Mouse (Mus musculus) limb, embryonic 15.5 days (tissue): ENCODE data around the gene Parvg. TPM values are rescaled to one million over a fixed set of nuclear protein-coding genes. Genes with fewer than 3 reads are reported as not detected.
"Not testable (repeated sequence)": the region's sequence is repeated elsewhere in the genome, so short reads cannot be mapped to it uniquely, and the experiment has no call there.

Source experiments
- ATAC-seq: fragments of 200-750 bp; cut with Nextera tagmentation; 2 replicates; pipeline ENCODE4 v1.8.0; 2017; ENCODE audit warnings: low read depth, moderate TSS enrichment; ENCODE audit not compliant: insufficient number of reproducible peaks, low FRiP score, low TSS enrichment
- H3K27ac ChIP-seq: fragments of 300-500 bp; sonication (generic); 2 replicates; pipeline ENCODE4 v1.5.1; 2015; ENCODE audit warnings: moderate library complexity, mild to moderate bottlenecking, inconsistent platforms
- H3K27me3 ChIP-seq: fragments of 300-500 bp; sonication (generic); 2 replicates; pipeline ENCODE4 v1.6.1; 2015; ENCODE audit warnings: inconsistent platforms
- H3K36me3 ChIP-seq: fragments of 300-500 bp; sonication (generic); 2 replicates; pipeline ENCODE4 v1.6.1; 2015; ENCODE audit warnings: inconsistent platforms
- H3K4me1 ChIP-seq: fragments of 300-500 bp; sonication (generic); 2 replicates; pipeline ENCODE4 v1.6.1; 2015; ENCODE audit warnings: inconsistent platforms
- H3K4me2 ChIP-seq: fragments of 300-500 bp; sonication (generic); 2 replicates; pipeline ENCODE4 v1.6.1; 2015; ENCODE audit warnings: mild to moderate bottlenecking, inconsistent platforms
- H3K4me3 ChIP-seq: fragments of 300-500 bp; sonication (generic); 2 replicates; pipeline ENCODE4 v1.5.1; 2015; ENCODE audit warnings: mild to moderate bottlenecking, inconsistent platforms
- H3K9ac ChIP-seq: fragments of 300-500 bp; sonication (generic); 2 replicates; pipeline ENCODE4 v1.6.1; 2015; ENCODE audit warnings: inconsistent platforms
- H3K9me3 ChIP-seq: fragments of 300-500 bp; sonication (generic); 2 replicates; pipeline ENCODE4 v1.6.1; 2016; ENCODE audit warnings: inconsistent platforms
- WGBS: fragments of 180-500 bp; shearing (Covaris S2); methylation state at CpG from one replicate; pipeline ENCODE4 v1.1.7; 2015; 5-methylcytosine and 5-hydroxymethylcytosine counted together
- polyA plus RNA-seq: library from polyadenylated mRNA; unstranded; fragments of >200 nt; fragmentation: Nextera tagmentation; extraction: Ambion mirVana; gene quantifications from 2 replicates; pipeline ENCODE4 v1.2.1, GENCODE M21; 2015

The Parvg gene
- 3.7 and 4.3 TPM in 2 replicates for polyA plus RNA-seq

GRCm38 (mm10) chr15:84323966-84324869 lies at the start of gene Parvg:
Gene Parvg (plus strand): TSS chr15:84324026.
- no peak within 1 kb of the TSS for H3K4me2 ChIP-seq
- no peaks in the 10 kb centered on the region for H3K27me3 ChIP-seq
- no peak within 1 kb of the TSS for H3K4me3 ChIP-seq
- no peaks in the 10 kb centered on the region for H3K36me3 ChIP-seq
- H3K9ac ChIP-seq = no peak within 1 kb of the TSS
- no peak within 1 kb of the TSS for H3K27ac ChIP-seq
- H3K4me1 ChIP-seq = peaks cover 16% of the 10 kb centered on the region; the same call in 1 of the 2 replicates
- 69% methylated on average over 10 of the region's 10 CpGs for WGBS
- no peaks in the 10 kb centered on the region for H3K9me3 ChIP-seq
- ATAC-seq = no peak

GRCm38 (mm10) chr15:84276066-84276465 lies 47.8 kb upstream of the Parvg start:
- Histone ChIP-seq H3K27ac (no peak overlapping the region), H3K9me3 (no peaks in the 10 kb centered on the region), H3K27me3 (no peaks in the 10 kb centered on the region), H3K36me3 (no peaks in the 10 kb centered on the region), H3K4me3 (no peak overlapping the region), H3K4me2 (no peak overlapping the region), H3K9ac (no peak overlapping the region), H3K4me1 (no peaks in the 10 kb centered on the region)
- 60% methylated on average over 4 of the region's 4 CpGs for WGBS
- ATAC-seq = no peak

GRCm38 (mm10) chr15:84278091-84278490 lies 45.7 kb upstream of the Parvg start:
- Histone ChIP-seq H3K4me3 (no peak overlapping the region), H3K4me1 (no peaks in the 10 kb centered on the region), H3K9ac (no peak overlapping the region), H3K27me3 (no peaks in the 10 kb centered on the region), H3K36me3 (no peaks in the 10 kb centered on the region), H3K27ac (no peak overlapping the region), H3K9me3 (no peaks in the 10 kb centered on the region), H3K4me2 (no peak overlapping the region)
- no peak for ATAC-seq
- WGBS = 81% methylated on average over 7 of the region's 7 CpGs

- Histone ChIP-seq H3K4me2 (no peak overlapping the region), H3K27me3 (no peaks in the 10 kb centered on the region), H3K36me3 (no peaks in the 10 kb centered on the region), H3K4me3 (no peak overlapping the region), H3K4me1 (no peaks in the 10 kb centered on the region), H3K9ac (no peak overlapping the region), H3K9me3 (no peaks in the 10 kb centered on the region), H3K27ac (no peak overlapping the region)
- ATAC-seq = no peak
- 55% methylated on average over 7 of the region's 7 CpGs for WGBS
Observed at GRCm38 (mm10) chr15:84278656-84279055, 45.2 kb upstream of the Parvg start.

GRCm38 (mm10) chr15:84280309-84280708 lies 43.5 kb upstream of the Parvg start:
- no peak for ATAC-seq
- 73% methylated on average over 8 of the region's 8 CpGs for whole genome bisulfite sequencing
- Histone ChIP-seq H3K4me2 (no peak overlapping the region), H3K4me1 (no peaks in the 10 kb centered on the region), H3K4me3 (no peak overlapping the region), H3K9ac (no peak overlapping the region), H3K27me3 (no peaks in the 10 kb centered on the region), H3K27ac (no peak overlapping the region), H3K36me3 (no peaks in the 10 kb centered on the region), H3K9me3 (no peaks in the 10 kb centered on the region)

GRCm38 (mm10) chr15:84280712-84281347 lies 43.0 kb upstream of the Parvg start:
- Histone ChIP-seq H3K36me3 (no peaks in the 10 kb centered on the region), H3K27ac (no peak overlapping the region), H3K4me3 (no peak overlapping the region), H3K27me3 (no peaks in the 10 kb centered on the region), H3K9ac (no peak overlapping the region), H3K9me3 (no peaks in the 10 kb centered on the region), H3K4me2 (no peak overlapping the region), H3K4me1 (peaks cover 2% of the 10 kb centered on the region; the same call in 1 of the 2 replicates)
- no peak for ATAC-seq
- 86% methylated on average over 11 of the region's 11 CpGs for WGBS

- ATAC-seq = no peak
- no peaks in the 10 kb centered on the region for H3K9me3 ChIP-seq
- no peak overlapping the region for H3K9ac ChIP-seq
- H3K4me3 ChIP-seq = no peak overlapping the region
- H3K4me1 ChIP-seq = peaks cover 2% of the 10 kb centered on the region; the same call in 1 of the 2 replicates
- H3K27me3 ChIP-seq = no peaks in the 10 kb centered on the region
- WGBS = 73% methylated on average over 20 of the region's 20 CpGs
- H3K36me3 ChIP-seq = no peaks in the 10 kb centered on the region
- H3K27ac ChIP-seq = no peak overlapping the region
- no peak overlapping the region for H3K4me2 ChIP-seq
Observed at GRCm38 (mm10) chr15:84282206-84283085, 41.4 kb upstream of the Parvg start.

GRCm38 (mm10) chr15:84284059-84284458 lies 39.8 kb upstream of the Parvg start:
- WGBS = 63% methylated on average over 5 of the region's 5 CpGs
- Histone ChIP-seq H3K36me3 (no peaks in the 10 kb centered on the region), H3K4me1 (peaks cover 2% of the 10 kb centered on the region; the same call in 1 of the 2 replicates)

GRCm38 (mm10) chr15:84285453-84285852 lies 38.4 kb upstream of the Parvg start:
- H3K36me3 ChIP-seq = no peaks in the 10 kb centered on the region
- WGBS = 58% methylated on average over 7 of the region's 7 CpGs
- peaks cover 2% of the 10 kb centered on the region; the same call in 1 of the 2 replicates for H3K4me1 ChIP-seq
- no peaks in the 10 kb centered on the region for H3K9me3 ChIP-seq
- no peak overlapping the region for H3K9ac ChIP-seq
- no peak overlapping the region for H3K27ac ChIP-seq
- no peaks in the 10 kb centered on the region for H3K27me3 ChIP-seq
- H3K4me3 ChIP-seq = no peak overlapping the region
- no peak for ATAC-seq
- no peak overlapping the region for H3K4me2 ChIP-seq

More at GRCm38 (mm10) chr15:84284059-84284458, 39.8 kb upstream of the Parvg start:
- Histone ChIP-seq H3K27ac (no peak overlapping the region), H3K9me3 (no peaks in the 10 kb centered on the region), H3K9ac (no peak overlapping the region), H3K27me3 (no peaks in the 10 kb centered on the region), H3K4me2 (no peak overlapping the region), H3K4me3 (no peak overlapping the region)
- no peak for ATAC-seq

GRCm38 (mm10) chr15:84288953-84289352 lies 34.9 kb upstream of the Parvg start:
- H3K4me2 ChIP-seq, H3K36me3 ChIP-seq, H3K4me3 ChIP-seq, H3K4me1 ChIP-seq, ATAC-seq, H3K27me3 ChIP-seq, H3K27ac ChIP-seq, H3K9ac ChIP-seq, H3K9me3 ChIP-seq: not testable (repeated sequence)
- WGBS = 81% methylated on average over 1 of the region's 1 CpGs

- H3K36me3 ChIP-seq = no peaks in the 10 kb centered on the region
- ATAC-seq = no peak
- H3K27ac ChIP-seq = no peak overlapping the region
Observed at GRCm38 (mm10) chr15:84291097-84291496, 32.7 kb upstream of the Parvg start.

More at GRCm38 (mm10) chr15:84291097-84291496, 32.7 kb upstream of the Parvg start:
- H3K4me1 ChIP-seq = 0 out of 2 replicates have a peak, but pooled peaks cover 5% of the 10 kb centered on the region
- no peak overlapping the region for H3K4me3 ChIP-seq
- H3K27me3 ChIP-seq = no peaks in the 10 kb centered on the region
- no peak overlapping the region for H3K9ac ChIP-seq
- H3K4me2 ChIP-seq = no peak overlapping the region
- WGBS = 87% methylated on average over 5 of the region's 5 CpGs
- no peaks in the 10 kb centered on the region for H3K9me3 ChIP-seq
